Mouse (Mus musculus) kidney, postnatal 4 days (tissue): Measurements from ENCODE around the gene AA986860.
A peak's percentile ranks its signal among the peaks of the same experiment; 100 is the strongest.

Experiments
- DNase-seq, 2 experiments: peaks; one replicate each; pipeline ENCODE4 v3.0.0; 2021; ENCODE audit warnings: mixed read lengths in 2 of 2

The AA986860 gene

GRCm38 (mm10) chr1:130737411-130737881 lies 5.7 kb downstream of the AA986860 start:
- DNase-seq = peak in 1 of 2 experiments; percentile 4

- DNase-seq = no peak
Observed at GRCm38 (mm10) chr1:130737916-130738315, 6.1 kb downstream of the AA986860 start.

GRCm38 (mm10) chr1:130738551-130739106 lies 6.9 kb downstream of the AA986860 start:
- no peak for DNase-seq

GRCm38 (mm10) chr1:130739636-130740035 lies 7.9 kb downstream of the AA986860 start:
- no peak for DNase-seq

- no peak for DNase-seq
Observed at GRCm38 (mm10) chr1:130740227-130740648, 8.5 kb downstream of the AA986860 start.

GRCm38 (mm10) chr1:130740781-130741720 lies 9.3 kb downstream of the AA986860 start:
- DNase-seq = no peak

GRCm38 (mm10) chr1:130742201-130742600 lies 10.4 kb downstream of the AA986860 start:
- no peak for DNase-seq

GRCm38 (mm10) chr1:130743775-130744174 lies 12.0 kb downstream of the AA986860 start:
- DNase-seq = no peak

GRCm38 (mm10) chr1:130744217-130744616 lies 12.4 kb downstream of the AA986860 start:
- DNase-seq = no peak

GRCm38 (mm10) chr1:130744961-130745360 lies 13.2 kb downstream of the AA986860 start:
- DNase-seq = no peak

GRCm38 (mm10) chr1:130745591-130745990 lies 13.8 kb downstream of the AA986860 start:
- DNase-seq = no peak

- no peak for DNase-seq
Observed at GRCm38 (mm10) chr1:130746819-130747218, 15.0 kb downstream of the AA986860 start.

- DNase-seq = no peak
Observed at GRCm38 (mm10) chr1:130759689-130760088, 27.9 kb downstream of the AA986860 start.

- no peak for DNase-seq
Observed at GRCm38 (mm10) chr1:130761597-130761996, 29.8 kb downstream of the AA986860 start.

- DNase-seq = no peak
Observed at GRCm38 (mm10) chr1:130762045-130762760, 30.4 kb downstream of the AA986860 start.

- no peak for DNase-seq
Observed at GRCm38 (mm10) chr1:130764027-130764461, 32.3 kb downstream of the AA986860 start.

GRCm38 (mm10) chr1:130767066-130767465 lies 35.3 kb downstream of the AA986860 start:
- DNase-seq = no peak

GRCm38 (mm10) chr1:130769925-130770324 lies 38.1 kb downstream of the AA986860 start:
- no peak for DNase-seq

- peak in 1 of 2 experiments; percentile 26 for DNase-seq
Observed at GRCm38 (mm10) chr1:130770487-130770886, 38.7 kb downstream of the AA986860 start.

GRCm38 (mm10) chr1:130770981-130771494 lies 39.3 kb downstream of the AA986860 start:
- no peak for DNase-seq

GRCm38 (mm10) chr1:130775234-130775633 lies 43.5 kb downstream of the AA986860 start:
- no peak for DNase-seq

- DNase-seq = no peak
Observed at GRCm38 (mm10) chr1:130775691-130776331, 44.0 kb downstream of the AA986860 start.
